Mouse (Mus musculus): ENCODE results near the gene Plrg1.

Gene Plrg1

GRCm38 (mm10) chr3:83050661-83051060, 4.7 kb upstream of the Plrg1 start:
- no peak for DNase-seq (ENCODE audit: low read depth in 1 of 2, low spot score in 2 of 2)

GRCm38 (mm10) chr3:83052102-83052501, 3.2 kb upstream of the Plrg1 start:
- no peak for DNase-seq (ENCODE audit: low read depth in 1 of 2, low spot score in 2 of 2)

- no peak for DNase-seq (ENCODE audit: low read depth in 1 of 2, low spot score in 2 of 2)
These were observed 2.2 kb upstream of the Plrg1 start for GRCm38 (mm10) chr3:83053126-83053525.

- no peak for DNase-seq (ENCODE audit: low read depth in 1 of 2, low spot score in 2 of 2)
These were observed 1.6 kb upstream of the Plrg1 start for GRCm38 (mm10) chr3:83053758-83054157.

- DNase-seq (ENCODE audit: low read depth in 1 of 2, low spot score in 2 of 2) = no peak
These were observed 563 bp upstream of the Plrg1 start for GRCm38 (mm10) chr3:83054759-83055158.

- no peak for DNase-seq (ENCODE audit: low read depth in 1 of 2, low spot score in 2 of 2)
These were observed 1.7 kb downstream of the Plrg1 start for GRCm38 (mm10) chr3:83057046-83057445.

GRCm38 (mm10) chr3:83067920-83068319, 12.6 kb downstream of the Plrg1 start:
- no peak for DNase-seq (ENCODE audit: low read depth in 1 of 2, low spot score in 2 of 2)

GRCm38 (mm10) chr3:83068869-83069268, 13.5 kb downstream of the Plrg1 start:
- DNase-seq (ENCODE audit: low read depth in 1 of 2, low spot score in 2 of 2) = no peak

GRCm38 (mm10) chr3:83070231-83070630, 14.9 kb downstream of the Plrg1 start:
- DNase-seq (ENCODE audit: low read depth in 1 of 2, low spot score in 2 of 2) = no peak

GRCm38 (mm10) chr3:83076563-83076962, 21.2 kb downstream of the Plrg1 start:
- no peak for DNase-seq (ENCODE audit: low read depth in 1 of 2, low spot score in 2 of 2)

GRCm38 (mm10) chr3:83080567-83081055, 25.3 kb downstream of the Plrg1 start:
- peak; percentile 3 to 6 for DNase-seq (ENCODE audit: low read depth in 1 of 2, low spot score in 2 of 2)

GRCm38 (mm10) chr3:83097586-83097985, 42.3 kb downstream of the Plrg1 start:
- DNase-seq (ENCODE audit: low read depth in 1 of 2, low spot score in 2 of 2) = no peak

GRCm38 (mm10) chr3:83098546-83099034, 43.3 kb downstream of the Plrg1 start:
- no peak for DNase-seq (ENCODE audit: low read depth in 1 of 2, low spot score in 2 of 2)

GRCm38 (mm10) chr3:83099139-83099538, 43.8 kb downstream of the Plrg1 start:
- no peak for DNase-seq (ENCODE audit: low read depth in 1 of 2, low spot score in 2 of 2)

- DNase-seq (ENCODE audit: low read depth in 1 of 2, low spot score in 2 of 2) = no peak
These were observed 44.3 kb downstream of the Plrg1 start for GRCm38 (mm10) chr3:83099651-83100050.

- DNase-seq (ENCODE audit: low read depth in 1 of 2, low spot score in 2 of 2) = no peak
These were observed 47.0 kb downstream of the Plrg1 start for GRCm38 (mm10) chr3:83102286-83102685.

- DNase-seq (ENCODE audit: low read depth in 1 of 2, low spot score in 2 of 2) = no peak
These were observed 54.8 kb downstream of the Plrg1 start for GRCm38 (mm10) chr3:83110163-83110562.

- DNase-seq (ENCODE audit: low read depth in 1 of 2, low spot score in 2 of 2) = no peak
These were observed 56.4 kb downstream of the Plrg1 start for GRCm38 (mm10) chr3:83111485-83112261.

- DNase-seq (ENCODE audit: low read depth in 1 of 2, low spot score in 2 of 2) = no peak
These were observed 57.5 kb downstream of the Plrg1 start for GRCm38 (mm10) chr3:83112869-83113268.

GRCm38 (mm10) chr3:83114946-83115345, 59.6 kb downstream of the Plrg1 start:
- no peak for DNase-seq (ENCODE audit: low read depth in 1 of 2, low spot score in 2 of 2)

- no peak for DNase-seq (ENCODE audit: low read depth in 1 of 2, low spot score in 2 of 2)
These were observed 62.3 kb downstream of the Plrg1 start for GRCm38 (mm10) chr3:83117592-83117991.
